ENCODE assay signal across 15 mouse cellular contexts in the genomic region with DNA sequence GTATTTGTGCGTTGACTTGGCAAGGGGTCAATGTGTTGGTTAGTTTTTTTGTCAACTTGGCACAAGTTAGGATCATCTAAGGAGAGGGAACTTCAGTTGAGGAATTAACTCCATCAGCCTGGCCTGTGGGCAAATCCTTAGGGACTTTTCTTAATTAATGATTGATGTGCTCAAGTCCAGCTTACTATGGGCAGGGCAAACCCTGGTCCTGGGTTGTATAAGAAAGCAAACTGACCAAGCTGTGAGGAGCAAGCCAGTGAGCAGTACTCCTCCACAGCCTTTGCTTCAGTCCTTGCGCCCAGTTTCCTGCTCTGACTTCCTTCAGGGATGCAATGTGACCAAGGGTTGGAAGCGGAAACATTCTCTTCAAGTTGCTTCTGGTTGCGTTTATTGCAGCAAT.
"Had no signal": no experiment of that assay in that cellular context is flagged by ENCODE, and none has a peak within 500 bp of the region (broad histone marks: within the 10 kb centered on the region; RNA-seq: fewer than 3 reads in every experiment).

No protein-coding gene starts in this region.

- DNase-seq: lung, embryonic 14.5 days; lung, postnatal 10 days; lung, postnatal 4 days; right cerebral cortex, adult 18-20 months; right cerebral cortex, postnatal 25 days; thymus, postnatal 4 days had no signal

- H3K4me2 ChIP-seq: intestine, embryonic 15.5 days; liver, embryonic 11.5 days; liver, embryonic 15.5 days; lung, embryonic 14.5 days; midbrain, embryonic 15.5 days; neural tube, embryonic 12.5 days had no signal

- H3K9ac ChIP-seq: intestine, embryonic 15.5 days; liver, embryonic 15.5 days; lung, embryonic 14.5 days; midbrain, embryonic 15.5 days; neural tube, embryonic 12.5 days had no signal

- H3K27ac ChIP-seq: intestine, embryonic 15.5 days; left cerebral cortex, adult 2 months; limb, embryonic 10.5 days; liver, embryonic 15.5 days; midbrain, embryonic 10.5 days; midbrain, embryonic 15.5 days; neural tube, embryonic 12.5 days; stomach, postnatal 0 days had no signal

- H3K4me1 ChIP-seq: neural tube, embryonic 12.5 days had no signal

- H3K9me3 ChIP-seq: intestine, embryonic 15.5 days; limb, embryonic 10.5 days; liver, embryonic 15.5 days; midbrain, embryonic 10.5 days; midbrain, embryonic 15.5 days; neural tube, embryonic 12.5 days had no signal

- H3K27me3 ChIP-seq: intestine, embryonic 15.5 days; liver, embryonic 15.5 days; midbrain, embryonic 15.5 days; neural tube, embryonic 12.5 days had no signal

- H3K4me3 ChIP-seq: intestine, embryonic 15.5 days; left cerebral cortex, adult 2 months; limb, embryonic 10.5 days; liver, embryonic 15.5 days; midbrain, embryonic 10.5 days; midbrain, embryonic 15.5 days; neural tube, embryonic 12.5 days had no signal

- H3K36me3 ChIP-seq: intestine, embryonic 15.5 days; limb, embryonic 10.5 days; liver, embryonic 15.5 days; midbrain, embryonic 10.5 days; midbrain, embryonic 15.5 days; neural tube, embryonic 12.5 days had no signal

- ATAC-seq: intestine, embryonic 15.5 days; midbrain, embryonic 15.5 days had no signal
